Mouse (Mus musculus): ENCODE results near the gene Utp4.
"Not testable (repeated sequence)": the region's sequence is repeated elsewhere in the genome, so short reads cannot be mapped to it uniquely, and the experiment has no call there.

The Utp4 gene

DNA sequence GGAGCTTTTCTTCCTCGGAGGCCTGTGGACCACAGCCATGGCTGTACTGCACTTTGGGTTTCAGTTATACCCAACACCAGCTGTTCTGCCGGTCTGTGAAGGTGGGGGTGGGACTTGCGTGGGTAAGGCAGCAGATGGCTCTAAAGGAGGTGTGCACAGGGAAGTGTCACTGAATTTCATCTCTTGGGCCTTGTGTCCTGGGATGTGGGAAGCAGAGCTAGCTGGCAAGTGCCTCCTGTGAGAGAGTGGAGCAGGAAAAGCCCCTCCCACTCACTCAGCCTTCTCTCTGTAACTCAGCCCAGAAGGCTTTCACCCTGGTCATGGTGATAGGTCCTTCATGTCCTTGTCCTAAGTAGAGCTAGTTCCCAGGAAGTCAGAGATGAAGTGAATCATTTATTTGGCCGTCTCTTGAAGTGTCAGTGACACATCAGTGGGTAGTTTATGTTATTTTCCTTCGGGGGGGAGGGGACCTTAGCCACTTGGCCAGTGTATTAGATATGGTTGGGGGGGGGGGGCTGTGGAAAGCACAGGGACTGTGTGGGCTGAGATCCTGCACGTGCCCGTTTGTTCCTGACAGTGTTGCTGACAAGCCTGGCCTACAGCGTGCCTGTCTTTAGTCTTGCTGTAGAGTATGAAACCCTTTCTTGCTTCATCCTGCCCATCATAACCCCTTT lies 26.4 kb downstream of the Utp4 start:
- no peak for TF ChIP-seq CTCF (conservative IDR thresholded peaks at IDR 0.05; ENCODE audit: low read length)
- TF ChIP-seq POU5F1 (IDR thresholded peaks at IDR 0.05; ENCODE audit: borderline replicate concordance, low read length) = no peak
- no peak for TF ChIP-seq NANOG (IDR thresholded peaks at IDR 0.05; ENCODE audit: borderline replicate concordance, low read length)
- peaks cover 87% of the 10 kb centered on the region for H3K36me3 ChIP-seq (ENCODE audit: insufficient read depth, low read length)
- H3K9me3 ChIP-seq (ENCODE audit: low read length) = no peaks in the 10 kb centered on the region
- H3K27me3 ChIP-seq (ENCODE audit: insufficient read depth, low read length) = no peaks in the 10 kb centered on the region
- H3K4me3 ChIP-seq (replicated peaks; ENCODE audit: low read length) = no peak overlapping the region
- peaks cover 32% of the 10 kb centered on the region for H3K4me1 ChIP-seq (replicated peaks; ENCODE audit: low read depth, low read length)

DNA sequence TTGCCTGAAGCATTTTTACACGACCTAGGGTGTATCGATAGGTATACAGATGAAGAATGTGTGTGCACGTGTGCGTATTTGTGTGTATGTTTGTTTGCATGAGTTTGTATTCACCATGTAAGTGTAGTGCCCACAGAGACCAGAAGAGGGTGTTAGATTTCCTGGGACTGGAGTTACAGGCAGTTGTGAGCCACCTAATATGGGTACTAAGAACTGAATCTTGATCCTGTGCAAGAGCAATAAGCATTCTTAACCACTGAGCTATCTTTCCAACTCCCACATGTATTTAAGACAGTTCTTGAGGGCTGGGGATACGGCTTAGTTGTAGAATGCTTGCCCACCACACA lies 26.9 kb downstream of the Utp4 start:
- no peak for TF ChIP-seq NANOG (IDR thresholded peaks at IDR 0.05; ENCODE audit: borderline replicate concordance, low read length)
- TF ChIP-seq CTCF (conservative IDR thresholded peaks at IDR 0.05; ENCODE audit: low read length) = peak; percentile 41
- Histone ChIP-seq H3K9me3 (ENCODE audit: low read length) (no peaks in the 10 kb centered on the region), H3K36me3 (ENCODE audit: insufficient read depth, low read length) (peaks cover 81% of the 10 kb centered on the region), H3K27me3 (ENCODE audit: insufficient read depth, low read length) (no peaks in the 10 kb centered on the region), H3K4me3 (replicated peaks; ENCODE audit: low read length) (no peak overlapping the region), H3K4me1 (replicated peaks; ENCODE audit: low read depth, low read length) (peaks cover 37% of the 10 kb centered on the region)

DNA sequence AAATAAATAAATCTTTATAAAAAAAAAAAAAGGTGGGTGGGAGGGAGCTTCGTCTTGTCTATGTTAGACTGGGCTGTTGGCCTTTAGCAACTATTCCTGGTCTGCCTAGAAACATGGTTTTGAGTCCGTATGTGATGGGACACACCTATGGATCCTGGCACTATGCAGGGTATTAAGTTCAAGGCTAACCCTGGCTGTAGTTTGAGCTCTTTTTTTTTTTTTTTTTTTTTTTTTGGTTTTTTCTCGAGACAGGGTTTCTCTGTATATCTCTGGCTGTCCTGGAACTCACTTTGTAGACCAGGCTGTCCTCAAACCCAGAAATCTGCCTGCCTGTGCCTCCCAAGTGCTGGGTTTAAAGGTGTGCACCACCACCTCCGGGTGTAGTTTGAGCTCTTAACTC lies 30.6 kb downstream of the Utp4 start:
- no peak for TF ChIP-seq NANOG (IDR thresholded peaks at IDR 0.05; ENCODE audit: borderline replicate concordance, low read length)
- TF ChIP-seq POU5F1 (IDR thresholded peaks at IDR 0.05; ENCODE audit: borderline replicate concordance, low read length) = no peak
- no peak for TF ChIP-seq CTCF (conservative IDR thresholded peaks at IDR 0.05; ENCODE audit: low read length)
- peaks cover 54% of the 10 kb centered on the region for H3K4me1 ChIP-seq (replicated peaks; ENCODE audit: low read depth, low read length)
- H3K36me3 ChIP-seq (ENCODE audit: insufficient read depth, low read length) = peaks cover 45% of the 10 kb centered on the region
- H3K9me3 ChIP-seq (ENCODE audit: low read length) = no peaks in the 10 kb centered on the region
- no peaks in the 10 kb centered on the region for H3K27me3 ChIP-seq (ENCODE audit: insufficient read depth, low read length)
- H3K4me3 ChIP-seq (replicated peaks; ENCODE audit: low read length) = no peak overlapping the region

DNA sequence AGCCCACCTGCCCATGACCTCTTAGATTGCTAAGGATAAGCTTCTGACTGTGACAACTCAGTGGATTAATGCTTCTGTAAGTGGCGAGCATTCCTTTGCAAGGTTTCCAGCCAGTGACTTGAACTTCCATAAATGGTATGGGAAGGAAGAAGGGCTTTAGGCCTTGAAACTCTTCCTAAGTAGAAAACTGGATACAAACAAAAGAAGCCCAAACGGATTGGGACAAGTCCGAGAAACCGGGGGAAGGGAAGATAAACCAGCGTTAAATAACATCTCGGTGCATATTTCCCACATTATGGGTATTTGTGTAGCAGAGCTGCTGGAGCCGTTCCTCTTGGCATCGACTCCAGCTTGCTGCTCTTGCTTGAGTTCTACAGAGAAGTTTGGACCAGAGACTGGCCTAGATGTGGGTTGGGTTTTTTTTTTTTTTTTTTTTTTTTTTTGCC lies 31.5 kb downstream of the Utp4 start:
- Histone ChIP-seq H3K4me1 (replicated peaks; ENCODE audit: low read depth, low read length) (peaks cover 56% of the 10 kb centered on the region), H3K9me3 (ENCODE audit: low read length) (no peaks in the 10 kb centered on the region), H3K27me3 (ENCODE audit: insufficient read depth, low read length) (no peaks in the 10 kb centered on the region), H3K36me3 (ENCODE audit: insufficient read depth, low read length) (peaks cover 36% of the 10 kb centered on the region), H3K4me3 (replicated peaks; ENCODE audit: low read length) (peak overlapping the region; percentile 2; the same call in 1 of the 2 replicates)
- TF ChIP-seq POU5F1 (IDR thresholded peaks at IDR 0.05; ENCODE audit: borderline replicate concordance, low read length) (no peak), NANOG (IDR thresholded peaks at IDR 0.05; ENCODE audit: borderline replicate concordance, low read length) (peak; percentile 56; the same call in 1 of the 2 replicates)

DNA sequence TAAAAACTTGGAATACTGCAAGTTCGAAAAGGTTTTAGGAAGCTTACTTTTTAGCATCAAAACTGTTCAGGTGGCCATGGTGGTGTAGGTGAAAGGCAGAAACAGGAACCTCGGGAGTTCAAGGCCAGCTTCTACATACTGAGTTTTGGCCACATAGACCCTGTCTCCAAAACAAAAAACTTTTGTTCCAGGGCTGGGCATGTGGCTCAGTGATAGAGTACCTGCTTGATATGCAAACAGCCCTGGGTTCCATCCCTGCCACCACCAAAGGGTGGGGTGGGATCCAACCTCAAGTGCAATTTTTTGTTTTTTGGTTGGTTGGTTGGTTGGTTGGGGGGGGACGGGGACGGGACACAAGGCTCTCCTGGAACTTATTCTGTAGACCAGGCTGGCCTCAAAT lies 32.0 kb downstream of the Utp4 start:
- Histone ChIP-seq H3K4me1 (replicated peaks; ENCODE audit: low read depth, low read length) (peaks cover 60% of the 10 kb centered on the region), H3K27me3 (ENCODE audit: insufficient read depth, low read length) (no peaks in the 10 kb centered on the region), H3K4me3 (replicated peaks; ENCODE audit: low read length) (no peak overlapping the region), H3K36me3 (ENCODE audit: insufficient read depth, low read length) (peaks cover 31% of the 10 kb centered on the region), H3K9me3 (ENCODE audit: low read length) (no peaks in the 10 kb centered on the region)
- TF ChIP-seq POU5F1 (IDR thresholded peaks at IDR 0.05; ENCODE audit: borderline replicate concordance, low read length) (no peak), CTCF (conservative IDR thresholded peaks at IDR 0.05; ENCODE audit: low read length) (no peak), NANOG (IDR thresholded peaks at IDR 0.05; ENCODE audit: borderline replicate concordance, low read length) (no peak)

DNA sequence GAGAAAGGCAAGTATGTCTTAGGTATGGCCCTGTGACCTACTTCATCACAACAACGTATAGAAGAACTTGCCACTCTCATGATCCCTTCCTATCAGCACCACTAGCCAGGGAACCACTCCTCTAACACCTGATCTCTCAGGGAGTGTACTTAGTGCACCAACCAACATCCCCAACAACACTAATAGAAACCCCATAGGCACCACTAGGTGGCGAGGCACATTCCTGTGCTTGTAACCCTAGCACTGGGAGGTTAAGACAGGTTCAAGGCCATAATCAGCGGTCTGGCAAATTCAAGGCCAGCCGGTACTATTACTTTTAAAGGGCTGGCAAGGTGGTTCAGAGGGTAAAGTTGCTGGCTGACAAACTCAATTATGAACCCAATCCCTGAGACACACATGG lies 33.8 kb downstream of the Utp4 start:
- Histone ChIP-seq H3K4me1 (replicated peaks; ENCODE audit: low read depth, low read length) (peaks cover 74% of the 10 kb centered on the region), H3K9me3 (ENCODE audit: low read length) (no peaks in the 10 kb centered on the region), H3K36me3 (ENCODE audit: insufficient read depth, low read length) (peaks cover 15% of the 10 kb centered on the region), H3K27me3 (ENCODE audit: insufficient read depth, low read length) (no peaks in the 10 kb centered on the region), H3K4me3 (replicated peaks; ENCODE audit: low read length) (no peak overlapping the region)
- peak; percentile 20; the same call in 1 of the 2 replicates for TF ChIP-seq NANOG (IDR thresholded peaks at IDR 0.05; ENCODE audit: borderline replicate concordance, low read length)
- TF ChIP-seq CTCF (conservative IDR thresholded peaks at IDR 0.05; ENCODE audit: low read length) = peak; percentile 52
- no peak for TF ChIP-seq POU5F1 (IDR thresholded peaks at IDR 0.05; ENCODE audit: borderline replicate concordance, low read length)

DNA sequence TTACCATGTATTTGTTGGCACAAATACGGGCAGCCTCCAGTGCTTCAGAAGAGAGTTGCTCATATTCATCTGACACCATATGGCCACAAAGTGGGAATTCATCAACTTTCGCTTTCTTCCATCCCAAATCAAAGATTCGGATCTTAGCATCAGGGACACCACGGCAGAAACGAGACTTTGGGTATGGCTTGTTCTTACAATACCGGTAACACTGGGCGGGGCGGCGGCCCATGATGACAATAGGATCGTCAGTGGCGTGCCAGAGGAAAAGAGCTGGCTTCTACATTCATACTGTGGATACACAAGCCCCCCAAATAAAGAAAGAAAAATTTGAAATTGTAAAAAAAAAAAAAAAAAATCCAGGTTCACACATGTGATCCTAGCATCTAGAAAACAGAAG lies 34.7 kb downstream of the Utp4 start:
- not testable (repeated sequence) for H3K27me3 ChIP-seq (ENCODE audit: insufficient read depth, low read length); H3K36me3 ChIP-seq (ENCODE audit: insufficient read depth, low read length); H3K4me3 ChIP-seq (replicated peaks; ENCODE audit: low read length); H3K9me3 ChIP-seq (ENCODE audit: low read length)
- peaks cover 82% of the 10 kb centered on the region for H3K4me1 ChIP-seq (replicated peaks; ENCODE audit: low read depth, low read length)

DNA sequence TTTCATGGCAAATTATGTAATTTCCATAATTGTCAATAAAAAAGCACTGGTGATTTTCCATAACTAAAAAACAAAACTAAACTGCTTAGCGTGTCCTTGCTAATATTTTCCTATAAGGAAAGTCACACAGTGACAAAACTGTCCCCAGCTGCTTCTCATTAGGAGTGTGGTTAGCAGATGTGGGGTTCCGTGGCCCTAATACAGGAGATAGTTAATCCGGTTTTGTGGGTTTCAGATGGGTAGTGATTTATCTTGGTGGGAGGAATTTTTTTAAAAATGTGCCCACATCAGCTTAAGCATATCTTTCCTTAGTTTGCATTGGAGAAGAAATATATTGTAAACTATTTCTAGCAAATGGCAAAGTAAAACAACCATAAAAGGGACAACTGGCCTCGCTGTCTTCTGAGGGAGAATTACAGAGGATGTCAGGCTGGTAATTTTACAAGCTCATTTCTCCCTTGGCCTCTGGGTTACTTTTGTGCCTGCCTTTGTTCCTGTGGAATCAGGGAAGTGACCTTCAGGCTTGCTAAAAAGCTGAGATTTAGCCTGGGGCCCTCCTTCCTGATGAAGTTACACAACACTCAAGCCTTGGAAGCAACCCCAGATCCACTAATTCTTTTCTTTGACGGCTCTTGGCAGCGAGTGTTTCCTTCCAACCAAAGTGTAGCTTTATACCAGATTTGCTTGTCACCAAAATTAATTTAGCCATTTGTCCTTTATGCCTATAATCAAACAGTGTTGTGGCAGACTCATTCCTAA lies 35.9 kb downstream of the Utp4 start:
- Histone ChIP-seq H3K27me3 (ENCODE audit: insufficient read depth, low read length) (no peaks in the 10 kb centered on the region), H3K4me1 (replicated peaks; ENCODE audit: low read depth, low read length) (peaks cover 83% of the 10 kb centered on the region), H3K9me3 (ENCODE audit: low read length) (no peaks in the 10 kb centered on the region), H3K4me3 (replicated peaks; ENCODE audit: low read length) (no peak overlapping the region), H3K36me3 (ENCODE audit: insufficient read depth, low read length) (no peaks in the 10 kb centered on the region)
- TF ChIP-seq POU5F1 (IDR thresholded peaks at IDR 0.05; ENCODE audit: borderline replicate concordance, low read length) = no peak
- TF ChIP-seq NANOG (IDR thresholded peaks at IDR 0.05; ENCODE audit: borderline replicate concordance, low read length) = no peak
- TF ChIP-seq CTCF (conservative IDR thresholded peaks at IDR 0.05; ENCODE audit: low read length) = no peak

DNA sequence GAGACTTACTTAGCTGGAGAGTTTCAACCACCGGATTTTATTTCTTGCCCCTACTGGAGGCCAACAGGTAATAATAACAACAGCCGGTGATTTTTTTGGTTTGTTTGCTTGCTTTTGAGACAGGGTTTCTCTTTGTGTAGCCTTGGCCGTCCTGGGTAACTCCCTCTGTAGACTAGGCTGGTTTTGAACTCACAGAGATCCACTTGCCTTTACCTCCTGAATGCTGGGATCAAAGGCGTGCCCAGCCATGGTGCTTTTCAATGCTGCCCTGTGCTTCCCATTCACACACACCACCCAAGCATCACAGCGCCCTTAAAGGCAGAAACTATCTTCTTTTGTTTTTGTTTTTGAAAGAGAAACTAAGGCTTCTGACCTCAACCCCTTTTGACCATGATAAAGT lies 36.5 kb downstream of the Utp4 start:
- Histone ChIP-seq H3K9me3 (ENCODE audit: low read length) (no peaks in the 10 kb centered on the region), H3K4me3 (replicated peaks; ENCODE audit: low read length) (no peak overlapping the region), H3K36me3 (ENCODE audit: insufficient read depth, low read length) (no peaks in the 10 kb centered on the region), H3K4me1 (replicated peaks; ENCODE audit: low read depth, low read length) (peaks cover 82% of the 10 kb centered on the region), H3K27me3 (ENCODE audit: insufficient read depth, low read length) (no peaks in the 10 kb centered on the region)
- TF ChIP-seq NANOG (IDR thresholded peaks at IDR 0.05; ENCODE audit: borderline replicate concordance, low read length) = no peak

Measured in E14TG2a.4 (cell line).